Comparison of ENCODE assay signal across 32 mouse cellular contexts in genomic region chr9:122633484-122633883, GRCm38 (mm10).
"Had no signal": no experiment of that assay in that cellular context is flagged by ENCODE, and none has a peak within 500 bp of the region (broad histone marks: within the 10 kb centered on the region; RNA-seq: fewer than 3 reads in every experiment).

No protein-coding gene starts in this region.

- H3K4me1 ChIP-seq: heart, embryonic 12.5 days; intestine, embryonic 15.5 days had no signal

- DNase-seq: heart, postnatal 14 days; heart, postnatal 36 days; heart, postnatal 4 days; kidney, adult 11 months; kidney, adult 18-20 months; kidney, adult 2 months; kidney, adult 8-10 months; kidney, adult 9 months; kidney, postnatal 10 days; kidney, postnatal 14 days; kidney, postnatal 25 days; kidney, postnatal 36 days; kidney, postnatal 4 days; layer of hippocampus, adult 9-11 months had no signal

- H3K27ac ChIP-seq: heart, embryonic 10.5 days; heart, embryonic 13.5 days; heart, embryonic 15.5 days; hindbrain, embryonic 10.5 days; hindbrain, embryonic 12.5 days; hindbrain, embryonic 13.5 days; hindbrain, embryonic 14.5 days; hindbrain, embryonic 15.5 days; hindbrain, postnatal 0 days; intestine, embryonic 15.5 days; kidney, embryonic 15.5 days; kidney, postnatal 0 days; left cerebral cortex, adult 2 months had no signal

- ATAC-seq: hindbrain, embryonic 16.5 days; hindbrain, postnatal 0 days; inflammation-experienced regulatory T-cells, adult 6 months; intestine, embryonic 15.5 days; intestine, embryonic 16.5 days; intestine, postnatal 0 days had no signal

- H3K4me3 ChIP-seq: heart, embryonic 10.5 days; heart, embryonic 12.5 days; heart, embryonic 13.5 days; heart, embryonic 15.5 days; hindbrain, embryonic 10.5 days; hindbrain, embryonic 12.5 days; hindbrain, embryonic 13.5 days; hindbrain, embryonic 15.5 days; intestine, embryonic 15.5 days; kidney, embryonic 15.5 days; left cerebral cortex, adult 2 months had no signal
